Mouse (Mus musculus) ovary, postnatal 14 days (tissue): ENCODE measurements at regions not wholly inside any gene's neighbourhood (a gene's known extent, or its start where the extent isn't known, plus 50 kb on each side); places are given as distances from the start of the nearest gene placed in this dataset.

Experiments
- DNase-seq: peaks from one replicate; pipeline ENCODE4 v3.0.0; 2022; ENCODE audit warnings: low spot score

DNA sequence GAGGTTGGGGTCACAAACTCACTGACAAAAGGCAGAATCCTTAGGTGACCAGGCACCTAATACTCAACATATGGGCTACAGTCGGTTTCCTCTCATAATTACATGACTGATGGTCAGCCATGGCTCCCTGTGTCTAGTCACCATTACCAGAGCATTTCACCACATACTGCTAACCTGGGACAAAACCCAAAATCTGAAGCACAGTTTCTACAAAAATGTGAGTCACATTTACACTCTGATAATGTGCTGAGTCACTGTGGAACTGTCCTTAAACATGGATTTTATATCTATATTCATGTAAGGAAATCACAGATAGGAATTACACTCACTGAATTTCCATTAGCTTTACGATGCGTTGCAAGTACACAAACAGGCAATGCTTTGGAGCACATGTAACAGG lies 267.1 kb downstream of the Gm11361 start:
- no peak for DNase-seq

DNA sequence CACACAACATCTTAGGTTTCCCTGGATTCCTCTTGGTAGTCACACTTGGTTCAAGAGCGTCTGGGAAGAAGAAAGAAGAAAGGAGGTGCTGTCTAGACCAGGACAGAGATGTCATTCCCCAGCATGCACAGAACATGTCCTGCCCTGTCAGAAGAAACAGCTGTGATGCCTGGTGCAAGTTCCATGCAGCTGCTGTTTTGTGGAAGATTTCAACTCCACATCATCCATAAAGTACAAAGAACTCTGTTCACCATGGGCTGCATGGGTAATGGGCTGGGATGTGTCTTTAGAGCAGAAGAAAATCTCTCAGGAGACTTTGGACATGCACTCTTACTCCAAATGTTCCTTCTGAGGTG lies 262.8 kb downstream of the Gm11361 start:
- DNase-seq = no peak

DNA sequence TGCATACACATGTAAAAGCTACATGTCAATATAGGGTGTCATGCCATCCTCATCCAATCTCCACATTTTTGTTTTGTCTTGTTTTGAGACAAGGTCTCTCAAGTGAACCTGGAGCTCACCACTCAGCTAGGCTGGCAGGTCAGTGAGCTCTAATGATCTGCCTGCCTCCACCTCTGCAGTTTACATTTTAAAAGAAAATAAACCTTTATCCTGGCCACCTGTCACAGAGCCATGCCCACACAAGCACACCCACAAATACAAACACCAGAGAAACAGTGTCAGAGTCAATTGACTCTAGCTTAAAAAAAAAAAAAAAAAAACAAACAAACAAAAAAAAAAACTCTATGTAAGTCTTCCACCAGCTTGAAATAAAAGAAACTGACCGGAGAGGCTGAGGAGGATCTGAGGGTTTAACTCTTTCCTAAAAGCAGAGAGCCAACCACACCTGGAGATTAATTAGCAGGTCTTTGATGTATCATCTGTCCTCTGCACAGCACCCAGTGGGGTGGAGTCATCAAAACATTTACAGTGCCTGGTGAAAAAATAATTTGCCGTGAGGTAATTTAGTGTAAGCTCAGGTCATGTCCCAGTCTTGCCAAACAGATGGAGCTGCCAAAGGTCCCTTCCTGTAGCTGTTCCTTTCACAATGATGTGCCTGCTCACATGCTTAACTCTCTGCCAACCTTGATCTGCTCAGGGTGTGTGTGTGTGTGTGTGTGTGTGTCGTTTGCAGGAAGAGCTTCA lies 262.2 kb downstream of the Gm11361 start:
- DNase-seq = no peak

DNA sequence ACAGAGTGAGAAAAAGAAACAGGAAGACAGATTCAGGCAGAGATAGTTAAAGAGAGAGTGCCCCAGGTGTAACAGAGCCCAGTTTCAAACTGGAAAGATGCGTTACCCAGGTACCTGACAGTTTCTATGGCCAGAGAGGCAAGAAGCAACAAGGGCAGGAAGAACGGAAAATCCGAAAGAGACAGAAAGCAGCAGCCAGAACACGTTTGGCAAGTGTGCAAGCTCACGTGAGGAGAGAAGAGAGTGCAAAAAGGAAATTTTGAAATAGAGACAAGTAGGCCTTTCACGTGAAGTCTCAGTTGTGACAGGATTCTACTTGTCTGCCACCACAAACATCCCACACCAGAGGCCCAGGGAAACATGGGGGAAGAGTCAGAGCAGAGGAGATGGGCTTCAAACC lies 259.8 kb downstream of the Gm11361 start:
- no peak for DNase-seq

DNA sequence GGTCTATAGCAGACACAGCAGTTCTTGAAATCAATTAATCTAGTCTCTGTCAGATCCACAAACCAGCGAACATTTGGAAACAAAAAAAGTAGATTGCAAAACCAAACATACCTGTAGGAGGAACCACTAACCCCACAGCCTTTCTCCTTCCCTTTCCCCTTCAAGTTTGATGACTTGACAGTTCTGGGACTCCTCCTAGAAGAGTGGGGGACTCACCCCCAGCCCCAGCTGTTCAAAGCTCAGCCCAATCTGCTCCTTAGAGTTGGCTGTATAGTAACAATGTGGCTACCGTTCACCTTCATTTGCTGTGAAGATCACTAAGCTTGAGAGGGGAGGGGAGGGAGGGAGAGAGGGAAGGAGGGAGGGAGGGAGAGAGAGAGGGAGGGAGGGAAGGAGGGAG lies 259.3 kb downstream of the Gm11361 start:
- DNase-seq = no peak

DNA sequence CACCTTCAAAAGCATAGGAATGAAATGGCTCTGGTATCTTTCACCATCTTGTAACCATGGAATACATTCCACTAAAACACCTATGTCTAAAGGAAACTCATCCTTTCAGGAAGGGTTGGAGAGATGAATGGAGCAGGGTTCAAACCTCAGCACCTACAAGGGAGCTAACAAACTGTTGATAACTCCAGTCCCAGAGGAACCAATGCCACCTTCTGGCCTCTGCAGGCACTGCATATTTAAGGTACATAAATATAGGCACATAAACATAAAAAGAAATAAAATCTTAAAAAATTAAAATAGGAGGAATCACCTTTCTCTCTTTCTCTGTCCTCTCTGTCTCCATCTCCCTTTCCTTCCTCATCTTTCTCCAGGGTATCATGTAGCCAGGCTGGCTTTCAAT lies 256.9 kb downstream of the Gm11361 start:
- no peak for DNase-seq

DNA sequence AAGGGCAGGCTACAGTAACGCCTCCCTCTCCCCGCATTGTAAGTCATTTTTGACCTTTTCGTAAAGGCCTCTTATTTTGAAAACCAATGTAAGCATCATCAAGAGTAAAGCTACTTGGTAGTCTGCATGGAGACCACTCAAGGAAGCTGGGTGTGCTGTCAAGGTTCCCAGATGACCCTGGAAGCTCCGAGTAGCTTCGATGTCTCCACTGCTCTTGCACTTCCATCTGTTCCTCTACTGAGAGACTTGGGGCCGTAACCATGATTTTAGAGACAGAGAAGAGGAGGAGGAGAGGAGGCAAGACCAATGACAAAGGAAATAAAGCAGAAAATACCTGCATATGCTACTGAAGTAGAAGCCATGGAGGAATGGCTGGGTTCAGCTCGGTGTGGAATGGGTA lies 256.0 kb downstream of the Gm11361 start:
- no peak for DNase-seq

DNA sequence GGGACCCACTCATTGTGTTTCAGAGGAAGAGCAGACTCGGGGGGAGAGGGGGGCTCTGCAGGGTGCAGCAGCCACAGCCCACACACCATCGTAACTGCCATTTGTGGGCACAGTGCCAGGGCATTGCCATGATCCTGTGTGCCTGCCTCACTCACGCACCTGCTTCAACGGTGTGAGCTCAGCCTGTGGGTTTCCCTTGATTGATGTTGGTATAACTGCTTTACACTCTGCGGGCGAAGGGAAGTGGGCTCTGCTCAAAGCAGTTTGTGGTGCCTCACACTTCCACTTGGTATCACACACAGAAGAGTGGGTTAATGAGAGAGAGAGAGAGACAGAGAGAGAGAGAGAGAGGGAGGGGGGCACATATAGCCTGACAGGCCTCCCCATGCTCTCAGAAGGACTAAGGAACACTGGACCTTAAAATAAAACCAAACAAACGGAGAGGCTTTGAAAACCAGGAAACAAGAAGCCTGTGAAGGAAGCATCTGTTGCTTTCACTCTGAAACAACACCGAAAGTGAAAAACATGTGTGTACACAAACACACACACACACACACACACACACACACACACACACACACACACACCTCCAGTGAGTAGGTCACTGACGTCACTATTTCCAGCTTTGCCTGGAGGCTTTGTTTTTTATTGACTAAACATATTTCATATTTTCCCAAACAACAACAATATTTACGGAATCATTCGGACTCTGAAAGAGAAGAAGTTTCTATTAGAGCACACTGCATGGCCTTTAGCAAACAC lies 255.4 kb downstream of the Gm11361 start:
- no peak for DNase-seq

DNA sequence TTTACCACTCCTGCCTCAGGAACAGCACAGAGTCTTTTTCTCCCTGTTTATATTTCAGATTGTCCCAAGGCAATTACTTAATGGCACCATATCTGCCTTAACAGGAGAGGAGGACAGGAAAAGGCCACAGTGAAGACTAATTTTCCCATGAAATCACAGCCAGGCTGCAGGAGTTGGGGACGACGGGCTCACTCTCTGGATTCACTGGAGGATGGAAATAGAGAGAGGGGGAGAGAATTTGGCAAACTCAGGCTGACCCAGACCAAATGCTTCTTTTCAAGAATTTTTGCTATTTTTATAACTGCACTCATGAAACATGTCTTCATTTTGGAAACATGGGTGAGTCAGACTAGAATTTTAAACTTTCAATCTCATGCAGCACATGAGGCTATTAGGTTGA lies 250.9 kb downstream of the Gm11361 start:
- DNase-seq = no peak

DNA sequence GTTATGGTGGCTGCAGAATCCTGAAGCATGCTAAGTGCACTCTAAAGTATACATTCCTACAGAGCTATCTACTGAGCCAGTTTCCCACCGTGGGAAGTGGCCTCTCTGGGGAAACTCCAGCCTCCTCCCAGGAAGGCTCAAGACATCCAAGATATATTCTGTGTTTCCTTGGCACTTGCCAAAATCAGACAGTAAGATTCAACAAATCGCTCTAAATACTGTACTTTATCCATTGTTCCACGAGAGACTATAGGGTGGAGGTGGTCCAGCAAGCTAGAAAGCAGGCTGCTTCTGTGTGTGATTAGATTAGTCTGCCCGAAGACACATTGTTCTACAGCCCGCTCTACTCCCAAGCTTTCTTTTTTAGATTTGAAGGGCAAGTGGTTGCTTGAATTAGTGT lies 250.5 kb downstream of the Gm11361 start:
- no peak for DNase-seq

DNA sequence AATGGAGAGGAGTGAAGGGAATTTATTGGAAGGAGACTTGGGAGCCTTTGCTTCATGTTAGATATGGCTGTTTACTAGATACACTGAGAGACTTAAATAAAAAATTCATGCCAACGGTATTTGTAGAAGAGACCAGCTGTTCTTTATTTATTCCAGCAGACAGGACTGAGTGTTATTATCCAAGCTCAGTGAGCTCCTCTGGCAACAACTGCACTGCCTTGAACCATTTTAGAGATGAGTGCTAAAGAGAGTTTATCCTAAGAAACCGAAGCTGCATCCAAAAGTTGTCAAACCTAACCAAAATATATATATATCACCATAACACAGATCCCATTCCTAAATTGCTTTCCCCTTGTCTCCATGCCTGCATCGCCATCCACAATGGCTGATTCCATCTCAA lies 247.0 kb downstream of the Gm11361 start:
- DNase-seq = no peak

DNA sequence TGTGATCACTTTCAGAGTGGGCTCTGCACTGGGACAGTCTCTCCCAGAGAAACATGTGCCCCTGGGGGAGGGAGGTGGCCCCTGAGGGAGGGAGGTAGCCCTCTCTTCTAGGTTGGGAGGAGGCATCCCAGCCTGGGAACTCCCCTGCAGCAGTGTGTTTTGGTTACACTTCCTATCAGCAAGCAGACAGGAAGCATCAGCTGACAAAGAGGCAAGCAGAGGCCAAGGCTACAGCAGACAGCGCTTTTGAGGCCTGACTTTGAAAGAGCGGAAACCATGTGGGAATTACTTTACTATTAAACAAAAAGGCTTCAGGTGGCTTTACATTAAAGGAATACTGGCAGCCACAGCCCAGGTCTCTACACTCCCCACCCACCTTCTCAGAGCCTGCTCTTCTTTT lies 244.8 kb downstream of the Gm11361 start:
- DNase-seq = no peak

DNA sequence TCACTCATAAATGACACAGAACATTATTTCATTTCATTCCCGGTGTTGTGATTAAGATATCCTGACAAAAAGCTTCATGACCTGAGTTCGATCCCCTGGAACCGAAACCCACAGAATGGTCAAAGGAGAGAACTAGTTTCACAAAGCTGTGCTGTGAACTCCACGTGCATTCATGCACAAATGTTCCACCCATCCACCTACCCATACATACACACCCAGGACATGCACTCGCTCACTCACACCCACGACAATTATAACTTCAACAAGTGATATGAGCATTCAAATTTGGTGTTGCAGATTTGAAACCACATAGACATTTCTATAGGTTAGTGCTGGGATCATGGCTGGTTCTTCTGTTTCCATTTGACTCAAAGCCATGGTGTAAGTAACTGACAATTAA lies 243.4 kb downstream of the Gm11361 start:
- DNase-seq = no peak

DNA sequence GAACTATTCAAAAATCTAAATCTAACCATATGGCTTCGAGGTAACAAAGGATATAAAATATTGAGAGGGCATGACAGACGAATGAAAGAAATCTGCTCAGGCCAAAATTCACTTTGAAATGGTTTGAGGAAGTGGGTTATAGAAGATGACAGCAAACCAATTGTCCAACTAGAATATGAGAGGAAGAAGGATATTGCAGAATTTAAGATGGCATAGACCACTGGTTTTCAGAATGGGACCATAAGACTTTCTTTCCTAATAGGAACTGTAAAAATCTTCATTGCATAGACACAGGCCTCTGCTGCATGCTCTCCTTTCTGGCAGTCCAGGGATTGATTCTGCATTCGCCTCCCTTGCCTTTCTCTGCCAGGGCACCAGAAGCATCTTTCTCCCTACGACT lies 240.2 kb downstream of the Gm11361 start:
- no peak for DNase-seq

DNA sequence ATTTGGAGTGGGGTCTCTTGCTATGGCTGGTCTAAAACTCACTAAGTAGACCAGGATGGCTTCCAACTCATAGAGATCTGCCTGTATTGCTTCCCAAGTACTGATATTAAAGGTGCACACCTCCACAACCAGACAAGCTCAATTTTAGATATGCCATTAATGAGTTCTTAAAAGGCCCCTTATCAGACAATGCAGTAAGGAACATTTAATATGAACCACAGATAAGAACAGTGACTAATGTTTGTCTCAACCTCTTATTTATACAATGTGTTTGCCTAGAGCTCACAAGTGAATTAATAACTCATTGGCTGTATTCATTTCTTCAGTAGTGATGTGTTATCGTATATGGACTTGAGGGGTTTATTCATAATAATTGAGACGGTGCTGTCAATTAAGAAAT lies 234.7 kb downstream of the Gm11361 start:
- no peak for DNase-seq

DNA sequence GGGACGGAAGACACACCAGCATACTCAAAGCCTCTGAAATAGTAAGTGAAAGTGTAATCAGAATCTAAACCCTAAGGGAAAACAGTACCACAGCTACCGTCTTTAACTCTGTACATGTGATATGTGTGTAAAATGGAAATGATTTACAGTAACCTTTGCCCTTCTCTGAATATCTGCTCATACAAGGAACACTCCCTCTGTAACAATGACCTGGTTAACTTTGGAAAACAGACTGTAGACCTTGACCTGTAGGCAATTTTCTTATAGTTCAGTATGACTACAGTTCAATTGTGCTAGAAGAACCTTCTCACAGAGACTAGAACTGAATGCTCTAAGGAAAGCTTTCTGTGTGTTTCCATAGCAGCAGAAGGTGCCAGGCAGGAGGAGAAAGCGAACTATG lies 226.4 kb downstream of the Gm11361 start:
- no peak for DNase-seq

DNA sequence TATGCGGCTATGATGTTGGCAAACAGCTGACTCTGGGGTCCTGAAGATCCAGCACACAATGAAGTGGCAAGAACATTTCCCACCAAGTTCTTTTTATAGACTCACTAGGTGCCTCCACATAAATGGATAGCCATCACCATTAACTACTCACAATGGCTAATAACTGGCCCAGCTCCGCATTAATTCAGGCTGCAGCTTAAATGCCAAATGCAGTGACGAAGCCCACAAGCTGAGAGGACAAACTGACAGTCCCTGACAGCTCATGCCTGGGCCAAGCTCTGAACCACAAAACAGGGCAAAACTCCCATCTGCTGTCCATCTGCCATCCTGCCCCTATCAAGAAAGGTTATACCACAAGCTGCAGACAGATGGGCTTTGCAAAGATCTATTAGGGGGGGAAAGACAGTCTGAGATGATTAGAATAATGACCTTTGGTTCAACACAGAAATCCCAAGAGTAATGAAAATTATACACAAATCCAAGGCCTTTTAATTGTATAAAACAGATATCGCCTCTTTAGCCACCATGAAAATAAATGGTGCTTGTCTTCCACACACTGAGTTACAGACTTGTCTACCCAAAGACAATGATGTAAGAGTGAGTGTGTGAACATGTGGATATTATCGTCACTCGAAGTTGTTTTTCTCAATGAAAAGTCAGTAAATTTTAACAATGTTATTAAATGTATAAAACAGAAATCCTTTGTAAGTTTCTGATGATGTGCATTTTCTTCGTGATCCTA lies 224.1 kb downstream of the Gm11361 start:
- no peak for DNase-seq

DNA sequence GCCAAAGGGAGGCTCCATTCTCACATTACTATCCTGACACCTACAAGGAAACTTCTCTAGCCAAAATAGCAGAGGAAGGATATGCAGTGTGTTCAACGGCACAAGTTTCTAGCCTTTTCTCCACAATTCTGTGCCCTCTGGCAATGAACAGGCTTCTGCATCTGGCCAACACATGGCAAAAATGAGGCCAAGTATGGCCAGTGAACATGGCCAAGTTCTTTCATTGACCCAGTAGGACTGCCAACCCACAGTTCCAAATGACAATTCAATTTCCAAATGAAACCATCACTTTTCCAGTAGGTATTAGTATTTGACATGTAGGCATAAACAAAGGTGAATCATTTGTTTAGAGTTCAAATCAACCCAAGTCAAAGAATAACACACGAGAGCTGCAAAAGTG lies 208.8 kb downstream of the Gm11361 start:
- no peak for DNase-seq

DNA sequence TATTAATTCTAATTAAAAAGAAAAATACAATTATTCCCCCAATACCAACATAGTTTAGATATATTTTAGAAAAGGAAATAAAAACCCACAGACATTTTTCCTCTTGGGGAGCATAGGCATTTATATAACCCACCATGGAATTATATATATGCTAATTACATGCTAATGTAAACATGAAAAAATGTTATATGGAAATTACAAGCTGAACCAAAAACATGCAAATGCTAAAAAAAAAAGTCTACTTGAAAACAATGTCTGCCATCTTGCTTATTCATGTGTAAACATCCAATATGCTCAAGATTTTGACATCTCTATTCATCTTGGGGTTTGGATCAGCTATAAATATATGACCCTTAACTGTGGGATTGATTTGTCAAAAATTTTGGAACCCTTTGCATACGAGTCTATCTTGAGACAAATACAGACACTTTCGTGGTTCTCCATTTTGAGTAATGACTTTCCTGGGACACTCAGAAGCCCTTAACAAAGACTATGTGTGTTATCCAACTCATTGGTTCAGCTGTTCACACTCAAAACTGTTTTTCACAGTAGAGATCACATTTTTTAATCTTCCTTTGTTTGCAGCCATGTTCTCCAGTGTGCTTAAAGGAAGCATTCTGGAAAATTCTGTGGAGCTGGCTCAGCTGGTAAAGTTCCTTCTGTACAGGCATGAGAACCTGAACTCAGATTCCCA lies 208.0 kb downstream of the Gm11361 start:
- no peak for DNase-seq

DNA sequence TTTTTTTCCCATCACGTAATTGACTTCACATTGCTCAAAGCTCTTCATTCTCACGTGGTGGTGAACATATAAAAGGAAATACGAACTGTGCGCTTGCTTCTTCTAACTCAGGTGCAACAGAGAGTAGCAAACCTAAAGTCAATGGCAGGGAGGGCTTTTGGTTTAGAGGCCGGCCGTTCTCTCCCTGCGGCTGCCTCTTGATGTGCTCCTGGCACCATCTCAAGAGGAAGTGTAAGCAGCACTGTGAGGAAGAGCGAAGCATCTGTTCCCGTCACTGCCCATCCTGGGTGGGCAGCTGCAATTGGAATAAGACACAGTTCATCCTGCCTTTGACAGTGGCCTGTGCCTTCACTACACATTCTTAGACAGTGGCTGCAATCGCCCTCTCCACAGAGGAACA lies 204.0 kb downstream of the Gm11361 start:
- no peak for DNase-seq

DNA sequence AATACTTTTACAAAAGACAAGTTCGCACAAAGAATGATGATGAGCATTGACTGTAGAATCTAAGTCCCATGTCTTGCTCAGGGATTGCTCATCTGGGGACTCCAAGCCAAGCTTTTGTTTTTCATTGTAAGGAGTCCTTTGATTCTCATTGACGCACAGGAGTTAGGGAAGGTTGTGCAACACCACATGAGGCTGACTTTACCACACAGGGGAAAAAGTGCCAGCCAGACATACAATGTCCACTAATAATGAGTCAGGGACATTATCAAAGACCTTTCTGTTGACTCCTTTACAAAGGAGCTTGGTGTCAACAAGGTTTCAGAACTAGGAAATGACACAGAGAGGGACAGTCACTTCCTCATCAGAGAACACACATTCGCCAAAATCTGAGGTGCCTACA lies 200.1 kb downstream of the Gm11361 start:
- no peak for DNase-seq

DNA sequence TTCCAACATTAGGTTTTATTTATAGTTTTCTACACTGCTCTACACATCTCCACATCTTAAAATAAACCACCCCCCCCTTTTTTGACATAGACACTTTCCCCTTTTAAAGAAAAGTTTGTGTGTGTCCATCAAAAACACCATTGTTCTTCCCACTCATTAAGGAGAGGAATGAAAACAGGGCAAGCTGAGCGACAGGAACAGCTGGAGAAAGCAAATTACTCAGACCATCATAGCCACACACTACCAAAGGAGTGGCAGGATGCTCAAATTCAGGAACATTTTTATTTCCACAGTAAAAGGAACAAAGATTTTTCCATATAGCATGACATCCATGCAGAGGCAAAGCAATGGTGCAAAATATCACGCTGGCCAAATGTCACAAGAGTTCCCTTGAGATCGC lies 198.6 kb downstream of the Gm11361 start:
- DNase-seq = no peak

DNA sequence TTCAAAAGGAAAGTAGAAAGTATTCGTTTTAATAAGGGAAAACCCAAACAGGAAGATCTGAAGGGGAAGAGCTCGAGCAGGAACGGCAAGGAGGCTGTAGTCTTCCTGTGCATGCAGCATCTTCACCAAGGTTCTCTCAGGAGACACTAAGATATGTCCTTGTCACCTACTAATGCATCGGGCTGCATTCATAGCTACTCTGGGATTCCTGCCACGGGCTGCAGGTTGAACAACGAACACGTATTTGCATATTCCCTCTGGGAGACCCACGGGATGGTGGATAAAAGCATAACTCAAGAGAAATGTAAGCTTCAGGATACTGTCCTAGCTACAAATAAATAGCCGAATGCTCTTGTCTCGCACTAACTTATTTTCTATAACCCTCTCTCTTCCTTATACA lies 197.7 kb downstream of the Gm11361 start:
- no peak for DNase-seq
